Mouse (Mus musculus): ENCODE measurements around the gene H2-D1.

H2-D1 gene

DNA sequence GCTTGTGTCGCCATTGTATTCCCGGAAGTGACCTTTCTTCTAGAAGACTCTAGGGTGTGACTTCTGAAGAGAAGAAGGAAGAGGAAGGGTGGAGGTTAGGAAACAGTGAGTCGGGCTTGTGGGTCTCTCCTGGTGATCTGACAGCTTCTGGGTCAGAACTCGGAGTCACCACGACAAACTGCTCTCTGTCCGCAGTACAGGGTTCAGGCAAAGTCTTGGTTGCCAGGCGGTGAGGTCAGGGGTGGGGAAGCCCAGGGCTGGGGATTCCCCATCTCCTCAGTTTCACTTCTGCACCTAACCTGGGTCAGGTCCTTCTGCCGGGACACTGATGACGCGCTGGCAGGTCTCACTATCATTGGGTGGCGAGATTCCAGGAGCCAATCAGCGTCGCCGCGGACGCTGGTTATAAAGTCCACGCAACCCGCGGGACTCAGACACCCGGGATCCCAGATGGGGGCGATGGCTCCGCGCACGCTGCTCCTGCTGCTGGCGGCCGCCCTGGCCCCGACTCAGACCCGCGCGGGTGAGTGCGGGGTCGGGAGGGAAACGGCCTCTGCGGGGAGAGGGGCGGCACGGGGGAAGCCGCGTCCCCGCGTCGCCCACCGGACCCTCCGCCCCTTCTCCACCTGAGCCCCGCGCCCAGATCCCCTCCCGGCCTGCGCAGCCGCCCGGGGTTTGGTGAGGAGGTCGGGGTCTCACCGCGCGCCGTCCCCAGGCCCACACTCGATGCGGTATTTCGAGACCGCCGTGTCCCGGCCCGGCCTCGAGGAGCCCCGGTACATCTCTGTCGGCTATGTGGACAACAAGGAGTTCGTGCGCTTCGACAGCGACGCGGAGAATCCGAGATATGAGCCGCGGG, at the start of gene H2-D1:
H2-D1 (plus strand) TSS at position 67 of the 859 bp plus-strand sequence.
- in situ Hi-C loops (cut with MboI, MseI), result no loop called here

DNA sequence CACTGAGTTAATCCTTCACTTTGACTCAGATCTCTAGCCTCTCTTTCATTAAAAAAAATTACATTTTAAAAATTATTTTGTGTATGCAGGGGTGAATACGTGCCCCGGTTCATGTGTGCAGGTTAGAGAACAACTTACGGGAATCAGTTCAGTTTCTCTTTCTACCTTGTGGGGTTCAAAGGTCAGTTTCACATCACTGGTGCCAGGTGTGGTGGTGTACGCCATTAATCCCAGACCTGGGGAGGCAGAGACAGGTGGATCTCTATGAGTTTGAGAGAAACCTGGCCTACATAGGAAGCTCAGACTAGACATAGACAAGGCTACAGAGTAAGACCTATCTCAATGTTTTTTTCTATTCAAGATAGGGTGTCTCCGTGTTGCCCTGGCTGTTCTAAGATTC, 49.5 kb upstream of the H2-D1 start:
- in situ Hi-C loops (cut with MboI, MseI), result no loop called here

DNA sequence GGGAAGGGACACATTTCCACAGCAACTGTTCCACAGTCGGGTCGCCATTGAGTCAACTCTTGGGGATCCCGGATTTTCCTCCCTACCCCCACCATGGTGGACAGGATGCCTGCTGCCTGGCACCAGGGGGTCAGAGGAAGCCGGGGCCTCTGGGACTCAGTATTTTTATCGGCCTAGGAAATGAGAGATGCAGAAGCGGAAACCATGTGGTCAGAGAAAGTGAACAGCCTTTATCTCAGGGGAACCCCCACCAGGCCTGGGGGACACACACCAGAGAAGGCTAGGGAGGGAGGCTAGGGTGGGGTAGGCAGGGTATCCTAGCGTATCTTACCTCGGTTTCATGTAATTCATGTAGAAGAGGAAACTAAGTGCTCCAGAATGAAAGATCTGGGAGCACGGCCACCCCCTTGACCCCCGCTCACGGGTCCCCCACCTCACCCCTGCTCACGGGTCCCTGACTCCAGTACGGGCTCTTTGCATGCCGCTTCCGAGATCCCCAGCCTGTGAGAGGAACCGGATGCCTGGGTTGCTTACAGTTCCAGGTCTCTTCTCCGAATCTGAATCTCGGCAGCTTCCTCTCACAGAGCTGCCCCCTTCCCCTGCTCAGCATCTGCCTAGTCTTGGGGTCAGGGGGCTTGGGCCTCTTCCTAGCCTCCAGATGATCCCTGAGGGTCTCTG, 43.9 kb upstream of the H2-D1 start:
- in situ Hi-C loops (cut with MboI, MseI), result no loop called here

DNA sequence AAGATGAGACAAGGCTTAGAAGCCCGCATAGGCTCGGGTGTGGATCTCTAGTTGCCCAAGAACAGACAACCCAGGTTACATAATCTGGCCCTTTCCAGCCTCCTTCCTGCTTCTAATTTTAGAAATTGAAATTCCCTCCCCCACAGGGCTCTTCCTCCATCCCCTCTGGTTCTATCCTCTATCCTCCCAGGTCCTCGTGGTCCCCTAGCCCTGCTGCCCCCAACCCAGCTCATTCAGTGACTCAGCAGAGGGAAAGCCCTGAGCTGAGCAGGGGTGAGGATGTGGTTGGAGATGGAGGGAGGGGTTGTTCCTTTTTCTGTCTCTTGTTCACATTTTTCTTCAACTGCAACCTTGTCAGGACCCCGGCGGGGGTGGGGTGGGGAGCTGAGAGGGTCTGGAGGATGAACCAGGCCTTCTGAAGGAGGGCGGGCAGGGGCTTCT, 42.9 kb upstream of the H2-D1 start:
- in situ Hi-C loops (cut with MboI, MseI), result no loop called here

DNA sequence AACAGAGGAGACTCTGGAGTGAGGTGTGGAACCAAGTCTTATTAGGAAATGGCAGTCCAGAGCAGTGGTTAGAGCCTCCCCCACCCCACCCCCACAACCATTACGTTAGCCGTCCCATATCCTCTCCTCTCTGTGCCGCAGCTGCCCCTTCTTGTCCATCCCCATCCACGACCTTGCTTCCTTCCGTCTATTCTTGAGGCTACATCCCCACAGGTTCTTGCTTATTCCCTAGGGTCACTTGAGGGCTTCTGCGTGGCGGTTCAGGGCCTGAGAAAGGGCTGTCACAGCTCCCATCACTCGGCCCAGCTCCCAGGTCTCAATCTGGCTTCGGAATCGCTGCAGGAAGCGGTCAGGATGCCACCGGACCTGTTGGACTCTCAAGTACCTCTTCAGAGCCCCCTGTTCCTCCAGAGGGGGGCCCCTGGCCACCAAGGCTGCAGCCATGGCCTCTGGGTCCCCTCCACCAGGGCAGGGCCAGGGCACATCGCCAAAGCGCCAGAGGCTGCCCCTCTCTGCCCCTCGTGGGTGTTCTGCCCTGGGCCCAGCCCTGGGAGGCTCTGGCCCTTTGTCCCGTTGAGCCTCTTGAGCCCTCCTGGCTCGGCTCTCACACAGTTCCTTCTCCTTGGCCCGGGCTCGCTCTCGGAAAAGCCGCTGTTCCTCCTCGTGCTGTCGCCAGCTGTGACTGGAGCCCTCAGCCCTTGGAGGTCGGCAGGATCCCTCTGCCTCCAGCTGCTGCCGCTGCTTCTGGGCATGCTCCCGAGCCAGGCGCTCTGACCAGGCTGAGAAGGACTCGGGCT, 42.2 kb upstream of the H2-D1 start, which contains the start of gene Gm16181:
Gm16181 (plus strand) TSS at position 679 of the 797 bp plus-strand sequence.
- in situ Hi-C loops (cut with MboI, MseI), result no loop called here

DNA sequence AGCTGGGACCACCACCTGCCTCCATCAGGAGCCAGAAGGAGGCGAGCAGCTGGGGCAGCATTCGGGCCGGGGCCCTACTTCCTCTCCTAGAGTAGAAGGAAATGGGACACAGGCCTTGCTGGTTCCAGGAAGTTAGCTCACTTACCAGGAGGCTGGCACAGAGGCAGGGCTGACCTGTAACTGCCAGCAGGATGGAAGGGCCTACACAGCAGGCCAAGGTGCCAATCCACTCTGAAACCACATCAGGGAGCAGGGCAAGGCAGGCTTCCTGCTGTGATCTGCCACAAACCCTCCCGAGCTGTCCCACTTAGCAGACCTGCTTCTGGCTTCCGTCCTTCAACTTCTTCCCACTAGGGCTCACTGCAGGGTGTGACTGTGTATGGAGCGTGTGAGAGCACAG, 40.2 kb upstream of the H2-D1 start:
- in situ Hi-C loops (cut with MboI, MseI), result no loop called here

DNA sequence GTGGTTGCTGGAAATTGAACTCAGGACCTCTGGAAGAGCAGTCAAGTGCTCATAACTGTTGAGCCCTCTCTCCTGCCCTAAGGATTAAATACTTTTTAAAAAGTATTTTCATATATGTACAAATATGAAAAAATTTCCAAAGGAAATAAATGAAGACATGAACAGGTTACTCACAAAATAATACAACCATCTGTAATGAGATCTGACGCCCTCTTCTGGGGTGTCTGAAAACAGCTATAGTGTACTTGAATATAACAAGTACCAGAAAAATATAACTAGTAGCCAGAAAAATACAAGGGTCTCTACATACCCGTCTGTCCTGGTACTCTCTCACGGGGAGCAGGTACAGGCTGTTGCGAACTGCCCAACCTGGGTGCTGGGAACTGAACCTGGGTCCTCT, 37.9 kb upstream of the H2-D1 start:
- in situ Hi-C loops (cut with MboI, MseI), result no loop called here

- in situ Hi-C loops (cut with MboI, MseI), result no loop called here
These were observed 37.1 kb upstream of the H2-D1 start for GRCm38 (mm10) chr17:35225456-35225855.

- in situ Hi-C loops (cut with MboI, MseI), result no loop called here
These were observed 35.9 kb upstream of the H2-D1 start for GRCm38 (mm10) chr17:35226561-35227046.

- in situ Hi-C loops (cut with MboI, MseI), result loop anchor here (5.0 to 10.0 kb wide), 2 partner anchors 64 to 186 kb away; partner anchors contain the start of genes Clic1 and Msh5
These were observed 31.5 kb upstream of the H2-D1 start for GRCm38 (mm10) chr17:35231022-35231421.

DNA sequence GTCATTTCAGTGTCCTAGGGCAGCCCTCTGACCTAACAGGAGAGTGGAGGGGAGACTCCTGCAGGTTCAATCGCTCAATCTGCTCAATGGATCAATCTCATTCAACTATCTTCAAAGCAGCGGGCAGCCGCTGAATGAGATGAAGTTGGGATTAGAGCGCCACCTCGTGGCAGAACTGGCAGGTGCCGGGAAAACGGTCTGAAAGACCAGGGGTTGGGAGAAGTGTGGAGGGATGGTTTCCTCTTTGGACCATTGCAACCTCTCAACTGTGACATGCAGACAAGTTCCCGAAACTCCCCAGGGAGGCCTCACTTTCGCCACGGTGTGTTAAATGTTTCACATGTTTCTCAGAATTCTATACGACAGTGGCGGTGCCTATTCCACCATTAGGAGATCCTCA, 30.5 kb upstream of the H2-D1 start:
- in situ Hi-C loops (cut with MboI, MseI), result loop anchor here (5.0 to 10.0 kb wide), 2 partner anchors 65 to 187 kb away; partner anchors contain the start of genes Clic1 and Msh5

GRCm38 (mm10) chr17:35232659-35233058, 29.9 kb upstream of the H2-D1 start:
- in situ Hi-C loops (cut with MboI, MseI), result loop anchor here (5.0 to 10.0 kb wide), 2 partner anchors 65 to 188 kb away; partner anchors contain the start of genes Clic1 and Msh5

DNA sequence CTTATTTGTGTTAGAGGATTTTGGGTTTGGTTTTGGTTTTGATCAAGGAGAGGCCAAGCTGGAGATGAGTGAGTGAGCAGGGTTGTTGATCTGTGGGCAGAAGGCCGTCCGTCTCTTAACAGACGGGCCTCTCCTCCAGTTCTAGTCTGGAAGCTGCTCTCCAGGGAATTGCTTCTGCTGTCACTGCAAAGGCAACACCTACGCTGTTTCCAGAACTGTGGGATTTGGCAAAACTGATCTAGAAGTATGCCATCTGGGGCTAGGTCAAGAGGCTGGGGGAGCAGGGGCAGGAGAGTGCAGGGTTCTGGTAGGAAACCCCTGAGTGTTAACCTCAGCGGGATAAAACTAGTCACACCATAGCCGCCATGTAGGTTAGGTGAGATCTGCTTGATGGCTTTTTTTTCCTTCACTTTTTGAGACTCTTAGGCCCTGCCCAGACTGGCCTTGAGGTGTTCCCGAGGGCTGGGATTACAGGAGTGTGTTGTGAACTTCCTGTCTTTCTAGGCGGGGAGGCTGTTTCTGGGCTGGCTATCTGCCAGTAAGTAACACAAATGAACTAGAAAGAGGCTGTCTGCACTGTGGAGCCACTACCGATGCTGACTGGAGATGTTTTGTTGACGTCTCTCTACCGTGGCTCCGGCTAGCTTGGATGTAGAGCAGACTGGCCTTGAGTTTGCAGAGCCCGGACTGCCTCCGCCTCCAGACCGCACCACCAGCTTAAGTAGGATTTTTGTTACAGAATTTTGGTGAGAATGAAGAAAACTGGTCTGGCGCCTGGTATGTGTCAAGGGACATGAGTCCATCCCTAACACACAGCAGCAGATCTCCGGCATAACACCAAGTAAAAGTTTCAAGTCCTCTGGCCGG, 29.2 kb upstream of the H2-D1 start, which contains the start of gene Atp6v1g2:
Atp6v1g2 (plus strand) TSS at position 547 of the 867 bp plus-strand sequence.
- in situ Hi-C loops (cut with MboI, MseI), result loop anchor here (5.0 to 10.0 kb wide), 2 partner anchors 66 to 189 kb away; partner anchors contain the start of genes Clic1 and Msh5

- in situ Hi-C loops (cut with MboI, MseI), result loop anchor here (5.0 to 10.0 kb wide), 2 partner anchors 67 to 189 kb away; partner anchors contain the start of genes Clic1 and Msh5
These were observed 28.4 kb upstream of the H2-D1 start for GRCm38 (mm10) chr17:35234090-35234489.

GRCm38 (mm10) chr17:35234903-35235302, 27.6 kb upstream of the H2-D1 start:
- in situ Hi-C loops (cut with MboI, MseI), result loop anchor here (5.0 to 10.0 kb wide), 2 partner anchors 68 to 190 kb away; partner anchors contain the start of genes Clic1 and Msh5

DNA sequence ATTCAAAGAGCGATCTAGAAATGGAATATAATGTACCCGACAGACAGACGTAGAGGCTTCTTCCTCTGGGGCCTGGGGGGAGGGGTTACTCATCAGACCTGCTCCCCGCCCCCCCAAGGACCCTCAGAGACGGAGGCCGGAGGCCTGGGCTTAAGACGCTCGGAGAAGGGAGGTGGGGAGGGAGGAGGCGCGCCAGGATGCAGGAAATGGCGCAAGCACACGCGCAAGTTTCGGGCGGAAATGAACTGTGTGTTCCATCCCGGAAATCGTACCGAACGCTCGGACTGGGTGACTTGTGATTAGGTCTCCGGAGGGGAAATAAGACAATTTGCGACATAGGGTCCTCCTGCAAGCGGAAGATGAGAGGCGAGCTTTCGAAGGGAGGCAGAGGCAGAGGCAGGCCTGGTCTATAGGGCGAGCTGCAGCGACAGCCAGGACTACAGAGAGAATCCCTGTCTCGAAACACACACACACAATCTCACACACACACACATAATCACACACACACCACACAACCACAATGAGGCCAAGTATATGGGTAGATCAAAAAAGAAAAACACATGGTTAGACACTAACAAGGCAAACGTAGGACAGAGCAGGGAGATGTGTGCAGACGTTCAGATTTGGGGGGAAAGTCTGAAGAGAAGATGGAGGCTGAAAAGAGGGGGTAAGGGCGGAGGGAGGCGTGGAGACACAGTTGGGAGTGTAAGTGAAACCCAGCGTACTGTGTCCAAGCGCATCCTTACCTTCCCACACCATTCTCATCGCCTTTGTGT, 26.7 kb upstream of the H2-D1 start, which contains the start of gene Nfkbil1:
Nfkbil1 (minus strand) TSS at position 179 of the 776 bp plus-strand sequence.
- in situ Hi-C loops (cut with MboI, MseI), result loop anchor here (10.0 kb wide), 1 partner anchor 191 kb away; the partner anchor contains the start of genes Clic1 and Msh5

- in situ Hi-C loops (cut with MboI, MseI), result loop anchor here (10.0 kb wide), 1 partner anchor 192 kb away; the partner anchor contains the start of genes Clic1 and Msh5
These were observed 26.2 kb upstream of the H2-D1 start for GRCm38 (mm10) chr17:35236390-35236746.

GRCm38 (mm10) chr17:35236996-35237395, 25.5 kb upstream of the H2-D1 start:
- in situ Hi-C loops (cut with MboI, MseI), result loop anchor here (10.0 kb wide), 1 partner anchor 192 kb away; the partner anchor contains the start of genes Clic1 and Msh5

DNA sequence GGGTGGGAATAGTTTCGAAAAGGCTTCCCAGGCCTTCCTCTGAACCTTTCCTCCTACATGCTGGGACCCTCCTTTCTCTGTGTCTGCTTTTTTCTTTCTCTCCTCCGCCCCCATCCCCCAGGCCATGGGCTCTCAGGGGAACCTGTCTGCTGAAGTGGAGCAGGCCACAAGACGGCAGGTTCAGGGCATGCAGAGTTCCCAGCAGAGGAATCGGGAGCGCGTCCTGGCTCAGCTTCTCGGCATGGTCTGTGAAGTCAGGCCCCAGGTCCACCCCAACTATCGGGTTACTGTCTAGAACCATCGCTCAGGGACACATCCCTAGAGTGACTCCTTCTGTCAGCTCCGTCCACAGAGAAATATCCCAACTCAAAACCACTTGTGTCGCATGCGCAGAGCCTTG, 25.0 kb upstream of the H2-D1 start:
- in situ Hi-C loops (cut with MboI, MseI), result loop anchor here (10.0 kb wide), 1 partner anchor 193 kb away; the partner anchor contains the start of genes Clic1 and Msh5
